Mouse (Mus musculus): ENCODE results near the gene Col19a1.

DNA sequence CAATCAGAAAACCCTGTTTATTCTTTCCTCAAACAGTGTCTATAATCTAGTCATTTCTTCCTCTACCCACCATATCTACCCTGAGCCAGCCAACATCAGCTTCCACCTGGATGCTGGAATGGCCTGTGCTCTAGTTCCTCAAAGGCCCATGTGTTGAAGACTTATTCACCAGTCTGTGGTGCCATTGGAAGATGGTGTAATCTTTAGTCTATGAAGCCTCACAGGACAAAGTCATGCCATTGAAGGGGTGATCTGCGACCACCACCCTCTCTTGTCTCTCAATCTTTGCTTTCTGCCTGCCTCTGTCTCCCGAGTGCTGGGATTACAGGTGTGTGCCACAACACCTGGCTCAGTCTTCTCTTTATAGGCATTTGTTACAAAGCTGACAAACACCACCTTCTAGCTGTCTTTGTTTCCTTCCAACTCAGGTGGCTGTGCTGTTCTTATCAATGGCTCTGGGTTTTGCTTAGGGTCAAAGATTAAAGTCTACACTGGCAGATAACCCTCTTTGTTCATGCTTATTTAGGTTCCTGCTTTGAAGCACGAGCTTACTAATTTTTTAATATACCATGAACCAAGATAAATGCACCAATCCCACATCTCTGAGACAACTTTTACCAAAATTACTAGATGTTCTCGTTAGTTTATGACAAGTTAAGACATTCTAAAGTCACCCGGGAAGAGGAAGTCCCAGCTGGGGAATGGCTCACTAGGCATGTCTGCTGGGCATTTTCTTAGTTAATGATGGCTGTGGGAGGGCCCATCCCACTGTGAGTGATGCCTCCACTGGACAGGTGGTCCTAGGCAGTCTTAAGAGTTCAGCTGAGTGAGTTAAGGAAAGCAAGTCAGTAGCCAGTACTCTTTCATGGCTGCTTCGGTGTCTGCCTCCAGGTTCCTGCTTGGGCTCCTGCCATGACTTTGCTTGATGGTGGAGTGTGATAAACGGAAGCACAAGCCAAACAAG lies 292.0 kb downstream of the Col19a1 start:
- no peak for TF ChIP-seq REST (IDR thresholded peaks at IDR 0.05; ENCODE audit: insufficient read depth, insufficient read length)
- no peak for TF ChIP-seq POLR2A (IDR thresholded peaks at IDR 0.05; ENCODE audit: insufficient read length, low read depth)
- no peak for TF ChIP-seq MAX (IDR thresholded peaks at IDR 0.05; ENCODE audit: low read depth)
- TF ChIP-seq E2F4 (IDR thresholded peaks at IDR 0.05; ENCODE audit: insufficient read depth): no peak
- TF ChIP-seq MYOG (IDR thresholded peaks at IDR 0.05; ENCODE audit: control insufficient read depth in 1 of 3, insufficient read depth in 1 of 3, insufficient read length in 2 of 3, low read depth in 2 of 3): no peak
- no peak for TF ChIP-seq POLR2AphosphoS2 (IDR thresholded peaks at IDR 0.05; ENCODE audit: insufficient read length, low read depth)
- no peak for TF ChIP-seq TCF12 (IDR thresholded peaks at IDR 0.05; ENCODE audit: insufficient read depth, poor library complexity, severe bottlenecking)
- no peak for TF ChIP-seq CEBPB (IDR thresholded peaks at IDR 0.05; ENCODE audit: insufficient read depth, poor library complexity, severe bottlenecking)
- no peak for TF ChIP-seq MYOD1 (IDR thresholded peaks at IDR 0.05; ENCODE audit: control insufficient read depth in 1 of 3, insufficient read length in 2 of 3, low read depth in 2 of 3)
- no peak for TF ChIP-seq USF1 (IDR thresholded peaks at IDR 0.05; ENCODE audit: low read depth)
- no peak for TF ChIP-seq TCF3 (IDR thresholded peaks at IDR 0.05; ENCODE audit: insufficient read length, low read depth)
- no peak for TF ChIP-seq SRF (IDR thresholded peaks at IDR 0.05; ENCODE audit: control insufficient read depth, insufficient read length, low read depth)
